Mouse (Mus musculus) forebrain, embryonic 12.5 days (tissue): Measurements from ENCODE around the gene Prdm10. TPM values are rescaled to one million over a fixed set of nuclear protein-coding genes. Genes with fewer than 3 reads are reported as not detected.

Experiments used
- ATAC-seq: fragments of 200-750 bp; cut with Nextera tagmentation; 2 replicates; pipeline ENCODE4 v1.8.0; 2017; ENCODE audit warnings: moderate TSS enrichment; ENCODE audit not compliant: low FRiP score
- H3K27ac ChIP-seq: fragments of 300-500 bp; sonication (generic); 2 replicates; pipeline ENCODE4 v1.5.1; 2016; ENCODE audit warnings: mild to moderate bottlenecking
- H3K27me3 ChIP-seq: fragments of 300-500 bp; sonication (generic); 2 replicates; pipeline ENCODE4 v1.6.1; 2016; ENCODE audit warnings: mild to moderate bottlenecking
- H3K36me3 ChIP-seq: fragments of 300-500 bp; sonication (generic); replicated peaks from 2 replicates; pipeline ENCODE4 v1.6.1; 2016; ENCODE audit warnings: mild to moderate bottlenecking
- H3K4me1 ChIP-seq: fragments of 300-500 bp; sonication (generic); 2 replicates; pipeline ENCODE4 v1.6.1; 2016
- H3K4me2 ChIP-seq: fragments of 300-500 bp; sonication (generic); 2 replicates; pipeline ENCODE4 v1.6.1; 2016; ENCODE audit warnings: mild to moderate bottlenecking, moderate library complexity
- H3K4me3 ChIP-seq: fragments of 300-500 bp; sonication (generic); replicated peaks from 2 replicates; pipeline ENCODE4 v1.5.1; 2016; ENCODE audit warnings: mild to moderate bottlenecking
- H3K9ac ChIP-seq: fragments of 300-500 bp; sonication (generic); 2 replicates; pipeline ENCODE4 v1.6.1; 2016; ENCODE audit warnings: mild to moderate bottlenecking
- H3K9me3 ChIP-seq: fragments of 300-500 bp; sonication (generic); 2 replicates; pipeline ENCODE4 v1.6.1; 2016
- WGBS: fragments of 180-500 bp; shearing (Covaris S2); methylation state at CpG from one replicate; pipeline ENCODE4 v1.1.7; 2016; 5-methylcytosine and 5-hydroxymethylcytosine counted together
- polyA plus RNA-seq: library from polyadenylated mRNA; unstranded; fragments of >200 nt; fragmentation: Nextera tagmentation; extraction: Ambion mirVana; gene quantifications from 2 replicates; pipeline ENCODE4 v1.2.1, GENCODE M21; 2016

The Prdm10 gene
- polyA plus RNA-seq, 1 experiment from 2014 or later = 10.7 TPM

DNA sequence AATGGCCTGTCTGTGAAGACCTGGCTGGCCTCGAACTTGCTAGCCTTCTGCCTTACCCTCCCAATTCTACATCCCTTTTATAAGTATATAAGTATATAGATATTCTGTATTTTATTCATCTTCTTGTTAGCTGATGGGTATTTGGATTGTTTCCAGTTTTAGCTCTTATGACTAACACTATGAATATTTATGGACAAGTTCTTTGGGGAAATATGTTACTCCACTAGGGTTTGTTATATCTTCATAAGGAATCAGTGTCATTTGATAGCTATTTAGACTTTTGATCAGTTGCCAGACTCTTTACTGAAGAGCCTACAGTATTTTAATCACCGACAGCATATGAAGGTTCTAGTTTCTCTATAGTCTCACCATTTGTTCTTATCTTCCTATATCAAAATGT is 15.0 kb downstream of the Prdm10 start:
- H3K9me3 ChIP-seq = no peaks in the 10 kb centered on the region
- peaks cover 4% of the 10 kb centered on the region; the same call in 1 of the 2 replicates for H3K4me1 ChIP-seq
- WGBS = 84% methylated on average over 2 of the region's 2 CpGs
- H3K9ac ChIP-seq = no peak overlapping the region
- no peaks in the 10 kb centered on the region for H3K27me3 ChIP-seq
- no peak for ATAC-seq
- H3K27ac ChIP-seq = no peak overlapping the region
- no peak overlapping the region for H3K4me3 ChIP-seq
- H3K4me2 ChIP-seq = no peak overlapping the region
- no peaks in the 10 kb centered on the region for H3K36me3 ChIP-seq

DNA sequence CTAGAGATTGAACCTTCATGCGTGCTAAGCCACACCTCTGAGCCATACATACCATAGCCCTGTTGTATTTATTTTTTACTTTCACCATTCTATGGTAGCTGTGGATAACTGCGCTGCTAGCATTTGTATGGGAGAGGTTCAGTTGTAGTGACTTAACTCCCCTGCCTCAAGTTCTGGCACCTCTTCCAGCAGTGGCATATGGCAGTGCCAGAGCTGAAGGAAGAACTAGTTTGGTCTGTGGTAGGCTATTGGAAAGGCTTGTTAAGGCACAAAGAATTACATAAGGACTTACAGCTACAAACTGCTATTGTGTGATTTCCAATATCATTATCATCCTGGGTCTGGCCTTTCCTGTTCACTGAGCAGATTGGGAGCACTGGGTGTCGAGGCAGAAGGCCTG is 16.0 kb downstream of the Prdm10 start:
- no peak for ATAC-seq
- Histone ChIP-seq H3K36me3 (no peaks in the 10 kb centered on the region), H3K4me2 (no peak overlapping the region), H3K4me1 (no peaks in the 10 kb centered on the region), H3K9ac (no peak overlapping the region), H3K9me3 (no peaks in the 10 kb centered on the region), H3K27me3 (no peaks in the 10 kb centered on the region), H3K27ac (no peak overlapping the region), H3K4me3 (no peak overlapping the region)
- WGBS = 88% methylated on average over 3 of the region's 3 CpGs

DNA sequence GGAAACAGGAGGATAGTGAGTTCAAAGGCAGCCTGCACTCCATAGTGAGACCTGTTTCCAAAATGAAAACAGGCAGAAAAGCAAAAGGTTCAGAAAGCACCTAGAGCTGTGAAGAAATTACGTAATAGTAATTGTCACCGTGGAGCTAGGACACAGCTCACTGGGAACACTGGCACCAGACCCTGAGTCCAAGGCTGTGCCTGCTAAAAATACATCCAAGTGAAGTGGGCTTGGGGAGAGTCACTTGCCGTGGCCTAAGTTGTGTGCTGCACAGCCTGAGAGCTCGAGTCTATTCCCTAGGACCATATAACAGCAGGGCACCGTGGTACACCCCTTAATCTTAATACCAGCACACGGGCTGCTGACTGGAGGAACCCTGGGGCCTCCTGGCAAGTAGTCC is 18.4 kb downstream of the Prdm10 start:
- WGBS = 78% methylated on average over 6 of the region's 6 CpGs
- H3K27ac ChIP-seq = no peak overlapping the region
- H3K9ac ChIP-seq = no peak overlapping the region
- H3K9me3 ChIP-seq = no peaks in the 10 kb centered on the region
- H3K36me3 ChIP-seq = no peaks in the 10 kb centered on the region
- H3K4me3 ChIP-seq = no peak overlapping the region
- ATAC-seq = no peak
- H3K4me2 ChIP-seq = no peak overlapping the region
- no peaks in the 10 kb centered on the region for H3K27me3 ChIP-seq
- peaks cover 6% of the 10 kb centered on the region; the same call in 1 of the 2 replicates for H3K4me1 ChIP-seq

DNA sequence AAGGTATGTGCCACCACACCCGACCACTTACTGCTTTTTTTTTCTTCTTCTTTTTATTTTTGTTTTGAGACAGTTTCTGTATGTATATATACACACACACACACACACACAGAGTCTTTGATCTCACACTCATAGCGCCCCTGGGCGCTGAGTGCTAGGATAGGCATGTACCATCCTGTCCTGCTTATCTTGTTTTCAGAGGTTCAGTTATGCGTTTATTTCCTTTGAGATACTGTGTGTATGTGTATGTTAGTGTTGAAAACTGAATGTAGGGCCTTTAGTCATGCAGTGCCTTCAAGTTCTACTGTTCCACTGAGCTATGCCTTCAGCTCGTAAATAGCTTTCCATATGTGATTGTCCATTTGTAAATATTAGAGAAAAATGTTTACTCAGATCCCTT is 20.2 kb downstream of the Prdm10 start:
- H3K4me2 ChIP-seq = no peak overlapping the region
- H3K4me3 ChIP-seq = no peak overlapping the region
- no peak overlapping the region for H3K27ac ChIP-seq
- 93% methylated on average over 5 of the region's 5 CpGs for WGBS
- no peaks in the 10 kb centered on the region for H3K9me3 ChIP-seq
- no peak for ATAC-seq
- no peaks in the 10 kb centered on the region for H3K36me3 ChIP-seq
- no peak overlapping the region for H3K9ac ChIP-seq
- peaks cover 6% of the 10 kb centered on the region; the same call in 1 of the 2 replicates for H3K4me1 ChIP-seq
- H3K27me3 ChIP-seq = no peaks in the 10 kb centered on the region

DNA sequence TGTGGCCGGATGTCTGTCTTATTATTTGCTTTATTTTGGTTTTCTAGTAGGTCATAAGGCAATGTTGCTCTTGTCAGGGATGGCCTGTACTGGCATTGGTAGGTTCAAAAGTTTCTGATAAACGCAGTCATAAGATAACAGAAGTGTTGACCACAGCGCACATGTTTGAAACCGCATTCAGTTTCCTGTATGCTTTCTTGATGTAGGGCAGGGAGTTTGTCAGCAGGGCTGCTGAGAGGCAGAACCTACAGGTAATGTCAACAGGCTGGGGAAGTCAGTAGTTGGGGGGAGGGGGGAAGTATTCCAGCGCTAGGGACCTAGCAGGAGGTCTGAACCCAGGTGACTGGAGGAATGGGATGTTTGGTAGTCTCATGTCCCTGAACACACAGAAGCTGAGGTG is 20.8 kb downstream of the Prdm10 start:
- H3K27ac ChIP-seq = no peak overlapping the region
- no peak overlapping the region for H3K4me3 ChIP-seq
- no peak overlapping the region for H3K9ac ChIP-seq
- peaks cover 6% of the 10 kb centered on the region; the same call in 1 of the 2 replicates for H3K4me1 ChIP-seq
- H3K4me2 ChIP-seq = no peak overlapping the region
- no peaks in the 10 kb centered on the region for H3K36me3 ChIP-seq
- 75% methylated on average over 5 of the region's 5 CpGs for WGBS
- H3K27me3 ChIP-seq = no peaks in the 10 kb centered on the region
- no peaks in the 10 kb centered on the region for H3K9me3 ChIP-seq
- ATAC-seq = no peak

DNA sequence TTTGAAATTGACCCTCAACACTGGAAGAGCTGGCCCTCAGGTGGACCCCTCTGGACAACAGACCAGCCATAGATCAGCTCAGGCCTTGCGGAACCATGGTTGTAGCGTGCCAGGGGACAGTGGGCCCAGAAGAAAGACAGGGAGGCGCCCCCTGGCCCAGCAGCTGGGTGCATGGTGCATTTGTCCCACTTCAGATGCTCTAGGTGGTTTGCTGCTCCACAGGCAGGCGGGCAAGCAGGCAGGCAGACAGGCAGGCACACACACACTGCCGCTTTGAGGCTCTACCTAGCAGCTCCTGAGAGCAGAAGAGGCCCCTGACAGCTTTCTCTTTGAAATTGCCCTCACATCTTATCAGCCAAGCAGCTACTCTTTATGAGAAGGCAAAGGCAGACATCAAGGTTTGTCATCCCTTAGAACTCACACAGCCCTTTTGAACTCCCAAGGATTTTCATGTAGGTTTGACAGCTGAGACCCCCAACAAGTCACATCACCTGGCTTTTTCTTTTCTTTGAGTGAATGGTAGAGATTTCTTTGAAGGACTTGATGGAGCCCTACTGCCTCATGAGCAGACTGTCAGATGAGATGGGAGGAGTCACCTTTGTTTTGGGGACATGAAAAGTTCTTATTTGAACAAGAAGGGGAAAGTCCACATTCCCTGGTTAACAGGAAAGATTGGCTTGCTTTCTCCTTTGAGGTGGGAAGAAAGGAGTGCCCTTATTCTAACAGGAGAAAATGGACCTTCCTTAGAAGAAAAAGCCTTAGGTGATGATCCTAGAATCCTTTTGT is 21.4 kb downstream of the Prdm10 start:
- H3K4me2 ChIP-seq = no peak overlapping the region
- no peaks in the 10 kb centered on the region for H3K9me3 ChIP-seq
- 86% methylated on average over 5 of the region's 5 CpGs for WGBS
- no peak for ATAC-seq
- no peaks in the 10 kb centered on the region for H3K36me3 ChIP-seq
- no peak overlapping the region for H3K9ac ChIP-seq
- H3K4me3 ChIP-seq = no peak overlapping the region
- peaks cover 6% of the 10 kb centered on the region; the same call in 1 of the 2 replicates for H3K4me1 ChIP-seq
- no peak overlapping the region for H3K27ac ChIP-seq
- H3K27me3 ChIP-seq = no peaks in the 10 kb centered on the region

DNA sequence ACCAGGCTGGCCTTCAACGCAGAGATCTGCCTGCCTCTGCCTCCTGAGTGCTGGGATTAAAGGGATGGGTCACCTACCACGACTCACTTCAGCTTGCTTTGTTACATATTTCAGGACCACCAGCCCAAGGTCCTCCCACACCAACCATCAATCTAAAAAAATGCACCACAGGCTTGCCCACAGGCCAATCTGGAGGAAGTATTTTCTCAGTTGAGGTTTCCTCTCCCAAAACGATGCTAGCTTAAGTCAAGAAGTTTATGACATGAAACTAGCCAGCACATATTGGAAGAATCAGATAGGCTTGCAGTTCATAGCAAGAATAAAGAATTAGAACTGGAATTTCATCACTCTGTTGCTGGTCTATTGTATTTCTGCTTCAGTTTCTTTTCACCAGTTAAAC is 24.0 kb downstream of the Prdm10 start:
- 83% methylated on average over 3 of the region's 3 CpGs for WGBS
- no peaks in the 10 kb centered on the region for H3K27me3 ChIP-seq
- no peak for ATAC-seq

DNA sequence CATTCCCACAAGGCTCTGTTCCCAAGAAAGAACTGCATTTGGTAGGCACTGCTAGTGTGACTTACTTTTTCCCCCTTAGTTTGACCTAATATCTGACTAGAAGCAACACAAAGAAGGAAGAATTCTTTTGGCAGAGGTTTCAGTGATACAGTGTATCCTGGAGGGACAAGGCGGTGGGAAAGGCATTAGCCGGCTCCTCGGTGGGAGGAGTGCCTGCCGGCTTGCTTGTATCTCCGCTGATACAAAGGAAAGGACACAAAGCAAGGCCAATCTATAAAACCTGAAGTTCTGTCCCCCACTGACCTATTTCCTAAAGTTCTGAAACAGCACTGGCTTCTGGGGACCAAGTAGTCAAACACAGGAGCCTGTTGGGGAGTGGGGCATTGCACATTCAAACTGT is 24.8 kb downstream of the Prdm10 start:
- no peak overlapping the region for H3K4me3 ChIP-seq
- H3K4me1 ChIP-seq = peaks cover 6% of the 10 kb centered on the region; the same call in 1 of the 2 replicates
- H3K9me3 ChIP-seq = no peaks in the 10 kb centered on the region
- H3K36me3 ChIP-seq = no peaks in the 10 kb centered on the region
- no peak overlapping the region for H3K27ac ChIP-seq
- no peak overlapping the region for H3K9ac ChIP-seq
- H3K4me2 ChIP-seq = no peak overlapping the region
- ATAC-seq = no peak
- WGBS = 78% methylated on average over 5 of the region's 5 CpGs
- H3K27me3 ChIP-seq = no peaks in the 10 kb centered on the region

More for the DNA sequence above, 24.0 kb downstream of the Prdm10 start:
- no peak overlapping the region for H3K27ac ChIP-seq
- H3K9ac ChIP-seq = no peak overlapping the region
- H3K4me1 ChIP-seq = peaks cover 6% of the 10 kb centered on the region; the same call in 1 of the 2 replicates
- no peak overlapping the region for H3K4me2 ChIP-seq
- no peaks in the 10 kb centered on the region for H3K36me3 ChIP-seq
- H3K4me3 ChIP-seq = no peak overlapping the region
- H3K9me3 ChIP-seq = no peaks in the 10 kb centered on the region

DNA sequence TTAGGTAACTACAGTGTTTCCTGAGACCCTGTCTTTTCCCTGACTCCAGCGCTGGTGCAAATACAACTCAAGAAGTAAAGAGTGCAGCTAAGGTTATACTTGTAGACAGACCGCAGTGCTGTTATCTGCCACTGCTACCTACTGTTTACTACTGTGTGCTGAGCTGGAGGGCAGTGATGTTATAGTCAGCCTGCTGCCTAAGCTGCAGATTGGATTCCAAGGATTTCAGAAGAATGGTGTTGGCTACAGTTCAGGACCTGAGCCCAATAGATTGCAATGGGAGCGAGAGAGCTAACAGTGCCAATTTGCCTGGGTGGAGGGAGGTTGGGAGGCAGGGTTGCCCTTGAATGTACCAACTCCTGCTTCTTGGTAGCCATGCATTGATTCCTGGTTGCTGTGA is 25.5 kb downstream of the Prdm10 start:
- no peak for ATAC-seq
- H3K4me2 ChIP-seq = no peak overlapping the region
- H3K36me3 ChIP-seq = no peaks in the 10 kb centered on the region
- peaks cover 6% of the 10 kb centered on the region; the same call in 1 of the 2 replicates for H3K4me1 ChIP-seq
- H3K9me3 ChIP-seq = no peaks in the 10 kb centered on the region
- 96% methylated on average over 3 of the region's 3 CpGs for WGBS
- H3K27ac ChIP-seq = no peak overlapping the region
- no peaks in the 10 kb centered on the region for H3K27me3 ChIP-seq
- no peak overlapping the region for H3K9ac ChIP-seq
- H3K4me3 ChIP-seq = no peak overlapping the region

DNA sequence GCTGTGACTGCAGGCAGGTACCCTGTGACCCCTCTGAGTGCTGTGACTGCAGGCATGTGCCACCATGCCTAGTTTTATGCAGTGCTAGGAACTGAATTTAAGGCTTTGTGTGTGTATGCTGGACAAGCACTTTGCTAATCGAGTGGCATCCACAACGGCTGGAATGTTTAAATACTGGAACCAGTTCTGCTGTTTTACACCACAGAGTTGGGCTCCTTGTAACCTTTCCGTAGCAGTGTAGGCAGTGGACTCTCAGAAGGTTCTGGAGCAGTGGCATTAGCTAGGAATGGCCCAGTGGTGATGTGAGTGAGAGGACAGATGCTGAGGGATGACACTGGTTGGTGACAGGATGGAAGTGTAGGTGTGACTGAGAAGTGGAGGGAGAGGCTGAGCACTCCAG is 26.9 kb downstream of the Prdm10 start:
- no peak for ATAC-seq
- H3K9ac ChIP-seq = no peak overlapping the region
- H3K4me3 ChIP-seq = no peak overlapping the region
- no peak overlapping the region for H3K27ac ChIP-seq
- 90% methylated on average over 3 of the region's 3 CpGs for WGBS
- no peaks in the 10 kb centered on the region for H3K36me3 ChIP-seq
- H3K4me1 ChIP-seq = no peaks in the 10 kb centered on the region
- no peaks in the 10 kb centered on the region for H3K9me3 ChIP-seq
- no peaks in the 10 kb centered on the region for H3K27me3 ChIP-seq
- H3K4me2 ChIP-seq = no peak overlapping the region

DNA sequence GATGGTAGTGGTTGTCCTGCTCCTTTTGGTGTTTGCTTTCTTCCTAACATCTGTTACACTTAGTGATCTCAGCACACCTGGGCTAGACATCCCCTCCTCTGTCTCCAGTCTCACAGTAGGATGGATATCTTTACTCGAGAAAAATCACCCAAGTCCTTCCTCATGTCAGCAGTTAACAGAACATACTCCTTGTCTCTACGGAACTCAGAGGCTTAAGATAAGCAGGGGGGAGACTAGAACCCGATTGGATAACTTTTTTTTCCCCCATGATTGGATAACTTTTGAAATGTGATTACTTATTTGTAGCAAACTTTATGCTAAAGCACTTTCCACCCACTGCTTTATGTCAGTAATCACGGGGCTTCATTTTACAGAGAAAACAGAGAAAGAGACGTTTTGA is 28.7 kb downstream of the Prdm10 start:
- no peaks in the 10 kb centered on the region for H3K4me1 ChIP-seq
- no peaks in the 10 kb centered on the region; the same call in 1 of the 2 replicates for H3K36me3 ChIP-seq
- H3K9ac ChIP-seq = no peak overlapping the region
- H3K27ac ChIP-seq = no peak overlapping the region
- no peaks in the 10 kb centered on the region for H3K9me3 ChIP-seq
- H3K4me3 ChIP-seq = no peak overlapping the region
- no peak overlapping the region for H3K4me2 ChIP-seq
- ATAC-seq = no peak
- WGBS = 84% methylated on average over 5 of the region's 5 CpGs
- no peaks in the 10 kb centered on the region for H3K27me3 ChIP-seq

DNA sequence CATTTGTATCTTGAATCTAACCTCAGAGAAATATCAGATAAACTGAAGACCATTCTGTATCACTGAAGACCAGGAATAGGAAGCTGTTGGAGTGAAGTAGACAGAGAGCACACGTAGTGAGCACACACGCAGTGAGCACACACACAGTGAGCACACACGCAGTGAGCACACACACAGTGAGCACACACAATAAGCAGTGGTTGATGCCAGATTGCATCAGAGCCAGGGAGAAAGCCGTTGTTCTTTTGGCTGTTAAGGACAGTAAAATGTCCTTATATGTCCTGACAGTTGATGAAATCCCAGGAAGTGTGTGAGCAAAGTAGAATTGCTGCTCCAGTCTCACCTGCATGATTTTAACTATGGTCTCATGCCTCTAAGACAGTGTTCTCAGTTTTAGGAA is 30.3 kb downstream of the Prdm10 start:
- no peak for ATAC-seq
- WGBS = 87% methylated on average over 4 of the region's 4 CpGs
- Histone ChIP-seq H3K9me3 (no peaks in the 10 kb centered on the region), H3K4me1 (no peaks in the 10 kb centered on the region), H3K4me2 (no peak overlapping the region), H3K36me3 (no peaks in the 10 kb centered on the region; the same call in 1 of the 2 replicates), H3K4me3 (no peak overlapping the region), H3K9ac (no peak overlapping the region), H3K27ac (no peak overlapping the region), H3K27me3 (no peaks in the 10 kb centered on the region)

DNA sequence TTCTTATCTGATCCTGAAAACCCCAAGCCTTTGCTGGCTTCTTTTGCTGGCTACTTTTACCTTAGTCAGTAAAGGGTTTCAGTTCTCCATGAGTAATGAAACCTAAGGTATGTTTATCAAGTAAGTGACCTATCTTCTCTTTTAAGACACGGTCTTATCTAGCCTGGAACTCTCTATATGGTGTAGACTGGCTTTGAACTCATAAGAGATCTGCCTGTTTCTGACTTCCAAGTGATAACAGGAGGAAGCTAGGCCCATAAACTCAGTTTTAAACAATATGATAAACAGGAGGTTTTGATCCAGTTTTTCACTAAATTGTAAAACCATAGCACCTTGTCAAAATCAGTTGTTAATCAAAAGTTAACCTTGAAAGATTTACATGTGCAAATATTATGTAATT is 33.5 kb downstream of the Prdm10 start:
- Histone ChIP-seq H3K36me3 (no peaks in the 10 kb centered on the region; the same call in 1 of the 2 replicates), H3K9ac (no peak overlapping the region), H3K27ac (no peak overlapping the region), H3K9me3 (no peaks in the 10 kb centered on the region), H3K4me3 (no peak overlapping the region), H3K27me3 (no peaks in the 10 kb centered on the region), H3K4me2 (no peak overlapping the region), H3K4me1 (peaks cover 5% of the 10 kb centered on the region; the same call in 1 of the 2 replicates)
- no peak for ATAC-seq
- 96% methylated on average over 1 of the region's 1 CpGs for WGBS
